Mouse (Mus musculus): ENCODE data around the gene Kcnb1. TPM values are rescaled to one million over a fixed set of nuclear protein-coding genes. Genes with fewer than 3 reads are reported as not detected.

Kcnb1 gene
- polyA plus RNA-seq, 3 experiments from 2014 or later, result 0.87 to 1.1 (median 0.88) TPM

DNA sequence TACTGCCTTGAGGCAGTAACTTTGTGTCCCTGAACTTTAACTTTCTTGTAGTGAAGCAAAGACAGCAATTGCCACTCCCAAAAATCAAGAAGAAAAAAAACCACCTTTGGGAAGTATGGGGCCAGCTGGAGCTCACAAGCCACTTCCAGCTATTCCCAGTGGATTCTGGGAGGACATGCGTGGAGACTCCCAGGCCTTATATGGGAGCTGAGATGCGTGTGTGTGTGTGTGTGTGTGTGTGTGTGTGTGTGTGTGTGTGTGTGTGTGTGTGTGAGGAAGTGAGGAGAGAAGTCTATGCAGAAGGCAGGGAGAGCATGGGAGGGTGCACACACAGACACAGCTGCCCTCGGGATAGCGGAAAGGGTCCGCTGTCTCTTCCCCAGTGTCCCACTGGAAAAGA, 62.6 kb downstream of the Kcnb1 start:
- no peak for ATAC-seq

DNA sequence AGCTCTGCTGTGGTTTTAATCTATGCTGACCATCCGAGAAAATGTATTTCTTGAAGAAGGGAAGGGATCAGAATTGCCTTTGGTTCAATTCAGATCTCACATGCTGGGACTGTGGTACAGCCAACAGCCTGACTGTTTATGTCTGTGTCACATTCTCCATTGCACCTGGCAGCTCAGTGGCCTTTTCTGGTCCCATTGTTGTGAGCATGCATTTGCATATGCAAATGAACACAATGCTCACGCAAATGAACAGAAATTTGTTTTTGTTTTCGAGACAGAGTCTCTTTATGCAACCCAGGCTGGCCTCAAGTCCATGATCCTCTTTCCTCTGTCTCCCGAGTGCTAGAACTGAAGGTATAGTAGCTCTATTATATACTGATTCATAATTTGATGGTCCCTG, 64.2 kb downstream of the Kcnb1 start:
- ATAC-seq, result no peak

DNA sequence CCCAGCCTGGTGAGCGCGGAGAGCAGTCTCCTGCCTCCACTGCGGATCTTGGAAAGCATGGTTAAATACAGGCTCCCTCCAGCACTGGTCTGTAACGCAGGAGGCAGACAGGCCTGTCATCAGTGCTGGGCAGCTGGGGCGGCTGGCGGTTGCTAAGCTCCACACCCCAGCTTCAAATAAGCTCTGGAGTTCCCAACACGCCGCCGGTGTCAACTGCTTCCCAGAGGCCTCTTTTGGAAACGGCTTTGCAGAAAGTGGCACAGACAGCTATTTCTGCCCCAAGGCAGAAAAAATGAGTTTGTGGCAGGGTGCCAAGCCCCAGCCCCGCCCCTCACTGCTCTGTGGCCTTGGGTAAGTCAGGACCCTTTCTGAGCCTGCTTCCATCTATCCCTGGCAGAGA, 66.0 kb downstream of the Kcnb1 start:
- ATAC-seq, result no peak

GRCm38 (mm10) chr2:167122737-167123136, 67.2 kb downstream of the Kcnb1 start:
- ATAC-seq, result no peak

DNA sequence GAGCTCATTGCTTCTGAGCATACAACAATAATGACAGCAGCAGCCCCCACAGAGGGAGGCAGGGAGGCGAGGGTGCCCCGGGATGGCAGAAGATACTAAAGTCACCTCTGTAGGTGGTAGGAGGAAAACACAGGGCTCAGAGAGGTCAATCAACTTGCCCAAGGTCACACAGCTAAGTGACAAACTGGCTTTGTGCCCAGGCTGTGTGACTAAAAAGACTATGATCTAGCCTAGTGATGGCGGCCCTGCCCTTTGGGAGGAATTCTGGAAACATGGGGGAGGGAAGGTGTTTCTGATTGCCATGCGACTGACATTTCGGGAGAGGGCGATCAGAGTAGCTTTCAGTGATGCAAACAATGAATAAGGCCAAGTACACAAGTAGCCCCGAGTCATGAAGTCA, 68.0 kb downstream of the Kcnb1 start:
- no peak for ATAC-seq

GRCm38 (mm10) chr2:167121228-167121627, 68.7 kb downstream of the Kcnb1 start:
- ATAC-seq, result no peak

GRCm38 (mm10) chr2:167120186-167120830, 69.6 kb downstream of the Kcnb1 start:
- no peak for ATAC-seq

DNA sequence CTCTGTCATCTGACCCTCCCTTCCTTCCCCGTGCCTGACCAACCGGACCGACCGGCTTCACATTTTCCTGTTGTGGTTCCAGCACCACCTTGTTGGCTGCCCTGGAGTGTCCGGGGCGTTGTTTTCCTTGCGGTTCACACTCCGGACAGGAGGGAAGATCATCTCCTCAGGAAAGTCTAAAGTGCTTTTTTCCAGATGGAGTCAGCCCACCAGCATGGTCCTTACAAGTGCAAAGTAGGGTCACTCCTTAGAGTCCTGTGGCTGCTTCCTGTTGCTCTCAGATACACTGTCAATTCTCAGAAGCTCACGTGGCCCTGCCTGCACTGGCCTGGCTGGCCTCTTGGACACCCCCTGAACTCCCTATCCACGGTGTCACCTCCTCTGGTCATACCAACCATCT, 71.9 kb downstream of the Kcnb1 start:
- no peak for ATAC-seq

DNA sequence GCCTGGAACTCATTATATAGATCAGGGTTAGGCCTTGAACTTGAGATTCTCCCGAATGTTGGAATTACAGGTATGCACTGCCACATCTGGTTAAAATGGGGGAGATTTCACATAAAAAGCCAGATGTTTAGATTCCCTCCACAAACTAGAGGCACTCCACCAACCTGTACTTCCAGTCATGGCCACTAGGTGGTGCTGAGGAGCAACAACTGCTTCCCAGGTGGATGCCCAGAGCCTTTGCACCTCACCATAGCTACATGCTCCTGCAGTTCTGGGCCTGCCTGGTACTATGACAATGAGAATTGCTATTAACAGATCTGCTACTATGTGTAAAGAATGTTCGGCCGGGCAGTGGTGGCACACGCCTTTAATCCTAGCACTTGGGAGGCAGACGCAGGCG, 77.2 kb downstream of the Kcnb1 start:
- no peak for ATAC-seq

- ATAC-seq, result no peak
Measured at GRCm38 (mm10) chr2:167112259-167112658, 77.7 kb downstream of the Kcnb1 start.

GRCm38 (mm10) chr2:167109506-167109905, 80.4 kb downstream of the Kcnb1 start:
- ATAC-seq, result no peak

DNA sequence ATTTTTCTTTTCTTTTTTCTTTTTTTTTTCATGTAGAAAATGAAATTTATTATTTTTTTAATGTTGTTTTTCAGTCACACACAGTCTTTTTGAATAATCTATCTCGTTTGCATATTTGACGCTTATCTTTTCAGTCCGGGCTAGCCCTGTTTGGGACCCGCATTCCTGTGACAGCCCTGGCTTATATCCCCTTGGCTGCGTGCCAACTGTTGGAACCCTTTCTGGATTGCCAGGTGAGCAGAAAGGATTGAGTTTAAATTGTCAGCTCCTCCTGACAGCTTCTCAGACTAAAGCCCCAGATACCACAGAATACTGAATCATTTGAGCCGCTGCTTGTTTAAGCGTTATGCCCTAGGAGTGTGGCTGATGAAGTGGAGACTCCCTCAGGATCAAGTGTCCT, 86.4 kb downstream of the Kcnb1 start:
- no peak for ATAC-seq

DNA sequence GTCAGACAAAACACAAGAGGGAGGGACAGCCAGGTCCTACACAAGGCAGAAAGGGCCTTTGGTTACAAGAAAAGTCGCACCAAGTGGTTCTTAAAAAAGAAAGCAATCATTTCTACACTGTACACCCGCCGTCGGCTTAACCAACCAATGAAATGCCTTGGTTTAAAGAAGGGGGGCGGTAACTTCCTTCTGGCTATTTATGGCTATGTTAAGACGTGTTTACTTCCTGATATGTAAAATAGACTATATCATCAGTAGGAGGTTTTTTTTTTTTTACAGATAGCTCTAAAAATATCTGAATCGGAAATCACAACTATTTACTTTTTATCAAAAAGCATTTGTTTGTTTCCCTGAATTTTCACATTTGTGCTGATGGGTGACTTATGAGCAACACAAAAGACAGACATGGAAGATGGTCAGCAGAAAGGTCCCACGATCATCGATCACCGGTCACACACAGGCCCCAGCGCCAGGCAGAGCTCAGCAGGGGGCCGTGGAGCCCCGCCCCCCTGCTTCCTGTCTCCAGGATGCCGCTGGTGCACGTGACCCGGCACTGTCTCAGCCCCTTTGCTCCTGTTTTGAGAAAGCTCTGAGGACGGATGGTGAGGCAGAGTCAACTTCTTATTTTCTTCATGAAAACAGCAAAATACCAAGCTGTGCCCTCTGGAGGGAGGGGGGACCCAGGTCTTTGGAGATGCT, 88.1 kb downstream of the Kcnb1 start:
- ATAC-seq, result peak; percentile 99

DNA sequence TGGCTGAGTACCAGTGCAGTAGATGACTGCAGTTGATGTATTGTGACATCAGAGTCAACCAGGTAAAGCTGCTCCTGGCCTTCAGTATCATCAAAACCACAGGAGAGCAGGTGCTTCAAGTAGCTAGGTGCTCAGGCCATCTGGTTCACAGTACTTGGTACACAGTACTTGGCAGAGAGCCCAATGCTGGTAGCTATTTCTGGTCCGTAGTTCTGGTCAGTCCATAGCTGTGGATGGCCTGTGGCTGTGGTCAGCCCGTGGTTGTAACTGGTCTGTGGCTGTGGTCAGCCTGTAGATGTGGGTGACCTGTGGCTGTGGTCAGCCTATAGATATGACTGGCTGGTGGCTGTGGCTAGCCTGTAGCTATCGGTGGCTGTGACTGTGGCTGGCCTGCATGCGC, 95.3 kb downstream of the Kcnb1 start:
- ATAC-seq, result no peak

GRCm38 (mm10) chr2:167093171-167093900, 96.6 kb downstream of the Kcnb1 start:
- no peak for ATAC-seq

- ATAC-seq, result no peak
Measured at GRCm38 (mm10) chr2:167090271-167090670, 99.7 kb downstream of the Kcnb1 start.

- ATAC-seq, result no peak
Measured at GRCm38 (mm10) chr2:167086836-167087235, 103.1 kb downstream of the Kcnb1 start.

DNA sequence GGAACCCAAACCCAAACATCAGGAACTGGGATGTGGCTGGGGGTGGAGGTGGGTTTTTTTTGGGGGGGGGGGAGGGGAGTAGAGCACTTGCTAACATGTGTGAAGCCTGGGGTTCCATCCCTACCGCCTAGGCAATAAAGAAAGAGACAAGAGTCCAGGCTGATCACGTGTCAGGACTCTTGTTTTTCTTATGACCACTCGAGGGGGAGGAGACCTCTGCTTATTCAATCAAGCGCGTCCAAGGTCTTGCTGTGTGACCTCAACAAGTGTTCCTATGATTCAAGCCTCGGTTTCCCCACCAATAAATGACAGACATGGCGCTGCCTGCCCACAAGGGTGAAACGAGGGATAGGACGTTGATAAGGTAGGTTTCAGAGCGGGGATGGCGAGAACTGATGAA, 103.9 kb downstream of the Kcnb1 start:
- no peak for ATAC-seq

DNA sequence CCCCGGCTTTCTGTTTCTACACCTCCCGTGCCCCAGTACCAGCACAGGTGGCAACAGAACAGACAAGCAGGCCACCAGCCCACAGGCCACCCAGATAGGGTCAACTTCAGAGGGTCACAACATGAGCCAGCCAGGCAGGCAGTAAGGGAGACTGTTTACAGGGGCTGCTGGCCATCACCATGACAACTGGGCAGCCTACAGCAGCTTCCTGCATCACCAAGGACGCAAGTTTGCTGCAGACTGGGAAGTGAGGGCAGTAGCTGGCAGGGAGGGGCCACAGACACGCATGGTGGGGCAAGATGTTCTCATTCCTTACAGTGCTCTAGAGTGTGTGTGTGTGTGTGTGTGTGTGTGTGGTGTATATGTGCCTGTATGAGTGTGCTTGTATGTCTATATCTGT, 108.3 kb downstream of the Kcnb1 start:
- ATAC-seq, result peak; percentile 48

- no peak for ATAC-seq
Measured at GRCm38 (mm10) chr2:167081135-167081534, 108.8 kb downstream of the Kcnb1 start.

- ATAC-seq, result no peak
Measured at GRCm38 (mm10) chr2:167080387-167080786, 109.6 kb downstream of the Kcnb1 start.

DNA sequence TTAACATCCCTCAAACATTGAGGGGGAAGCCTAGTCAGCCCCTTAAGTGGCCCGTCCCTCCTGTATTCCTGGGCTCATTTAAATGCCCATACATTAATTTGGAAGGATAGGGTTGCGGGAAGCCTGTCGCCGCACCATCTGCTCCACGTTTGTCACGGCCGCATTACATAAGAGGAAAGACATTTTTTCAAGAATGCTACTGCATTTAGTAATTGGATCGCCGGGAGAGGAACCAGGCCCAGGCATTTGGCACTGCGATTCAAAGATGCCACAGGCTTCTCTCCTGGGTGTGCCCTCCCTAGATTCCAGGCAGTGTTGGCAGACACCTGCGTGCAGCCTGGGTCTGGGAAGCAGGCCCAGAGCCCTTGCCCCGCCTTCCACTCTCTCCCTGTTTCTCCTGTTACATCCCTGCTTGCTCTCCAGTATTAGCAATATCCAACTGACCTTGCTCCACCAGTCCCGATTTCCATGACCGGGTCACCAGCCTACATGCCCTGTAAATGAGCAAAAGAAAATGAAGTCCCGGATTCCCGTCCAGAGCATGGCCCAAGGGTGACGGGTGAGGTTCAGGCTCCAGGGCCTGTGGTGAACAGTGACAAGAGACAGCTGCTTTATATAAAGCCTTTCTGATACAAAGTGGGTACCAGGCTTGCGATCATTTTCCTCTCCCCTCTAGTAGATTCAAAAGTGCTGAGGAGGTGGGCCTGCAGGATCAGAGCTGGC, 110.3 kb downstream of the Kcnb1 start:
- no peak for ATAC-seq

DNA sequence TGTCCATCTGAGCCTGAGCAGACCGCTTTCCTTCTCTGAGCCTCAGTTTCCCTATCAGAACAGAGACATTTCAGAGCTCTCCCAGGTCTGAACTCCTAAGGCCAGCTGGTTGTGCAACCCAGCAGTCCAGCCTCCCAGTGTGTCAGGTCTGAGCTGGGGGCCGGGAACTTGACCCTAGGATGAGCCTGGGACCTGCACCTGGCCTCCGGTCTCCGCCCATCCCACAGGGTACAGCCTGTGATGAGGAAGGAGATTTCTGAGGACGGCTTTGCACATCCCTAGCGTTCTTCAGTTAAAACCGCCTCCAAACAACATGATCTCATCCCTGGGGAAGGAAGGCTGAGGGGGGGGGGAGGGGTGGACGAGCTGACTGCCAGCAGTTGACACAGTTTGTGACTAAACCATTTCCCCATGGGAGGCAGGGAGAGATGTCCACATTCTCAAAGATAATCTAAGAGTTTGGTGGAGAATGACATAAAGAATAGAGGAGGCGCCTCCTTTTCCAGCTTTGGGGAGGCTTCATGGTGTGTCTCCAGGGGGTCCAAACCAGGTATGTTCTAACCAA, 110.9 kb downstream of the Kcnb1 start:
- no peak for ATAC-seq

All from inflammation-experienced regulatory T-cells, adult 6 months (primary cell).